Mouse (Mus musculus) right cerebral cortex, postnatal 10 days (tissue): ENCODE measurements at regions not wholly inside any gene's neighbourhood (a gene's known extent, or its start where the extent isn't known, plus 50 kb on each side); places are given as distances from the start of the nearest gene placed in this dataset.

Experiments used
- DNase-seq, 2 experiments: peaks; one replicate each; pipeline ENCODE4 v3.0.0; 2021; ENCODE audit warnings: low spot score in 2 of 2

- DNase-seq = no peak
Measured at GRCm38 (mm10) chr15:38608207-38608870, 1183.0 kb downstream of the 4930447A16Rik start.

- DNase-seq = no peak
Measured at GRCm38 (mm10) chr15:38609522-38609921, 1184.2 kb downstream of the 4930447A16Rik start.
